Mouse (Mus musculus) heart, embryonic 10.5 days (tissue): Measurements from ENCODE around the gene Hipk2. TPM values are rescaled to one million over a fixed set of nuclear protein-coding genes. Genes with fewer than 3 reads are reported as not detected.
A peak's percentile ranks its signal among the peaks of the same experiment; 100 is the strongest.

Source experiments
- DNase-seq: peaks from one replicate; pipeline ENCODE4 v3.0.0-alpha.2; 2017; ENCODE audit warnings: low spot score
- H3K27ac ChIP-seq: fragments of 300-500 bp; sonication (generic); 2 replicates; pipeline ENCODE4 v1.5.1; 2016; ENCODE audit warnings: mild to moderate bottlenecking
- H3K27me3 ChIP-seq: fragments of 300-500 bp; sonication (generic); 2 replicates; pipeline ENCODE4 v1.6.1; 2016; ENCODE audit warnings: mild to moderate bottlenecking; ENCODE audit not compliant: poor library complexity, insufficient read depth, severe bottlenecking
- H3K36me3 ChIP-seq: fragments of 300-500 bp; sonication (generic); 2 replicates; pipeline ENCODE4 v1.6.1; 2016; ENCODE audit warnings: mild to moderate bottlenecking, moderate library complexity
- H3K4me1 ChIP-seq: fragments of 300-500 bp; sonication (generic); 2 replicates; pipeline ENCODE4 v1.6.1; 2016; ENCODE audit warnings: mild to moderate bottlenecking
- H3K4me3 ChIP-seq: fragments of 300-500 bp; sonication (generic); 2 replicates; pipeline ENCODE4 v1.5.1; 2016; ENCODE audit warnings: mild to moderate bottlenecking, moderate library complexity
- H3K9me3 ChIP-seq: fragments of 300-500 bp; sonication (generic); 2 replicates; pipeline ENCODE4 v1.6.1; 2016; ENCODE audit warnings: mild to moderate bottlenecking, moderate library complexity
- WGBS: fragments of 180-500 bp; shearing (Covaris S2); methylation state at CpG from one replicate; pipeline ENCODE4 v1.1.7; 2016; 5-methylcytosine and 5-hydroxymethylcytosine counted together
- polyA plus RNA-seq: library from polyadenylated mRNA; unstranded; fragments of >200 nt; fragmentation: Nextera tagmentation; extraction: Ambion mirVana; gene quantifications from 2 replicates; pipeline ENCODE4 v1.2.1, GENCODE M21; 2016

Hipk2 gene
- polyA plus RNA-seq, 1 experiment from 2014 or later = 20.1 TPM

DNA sequence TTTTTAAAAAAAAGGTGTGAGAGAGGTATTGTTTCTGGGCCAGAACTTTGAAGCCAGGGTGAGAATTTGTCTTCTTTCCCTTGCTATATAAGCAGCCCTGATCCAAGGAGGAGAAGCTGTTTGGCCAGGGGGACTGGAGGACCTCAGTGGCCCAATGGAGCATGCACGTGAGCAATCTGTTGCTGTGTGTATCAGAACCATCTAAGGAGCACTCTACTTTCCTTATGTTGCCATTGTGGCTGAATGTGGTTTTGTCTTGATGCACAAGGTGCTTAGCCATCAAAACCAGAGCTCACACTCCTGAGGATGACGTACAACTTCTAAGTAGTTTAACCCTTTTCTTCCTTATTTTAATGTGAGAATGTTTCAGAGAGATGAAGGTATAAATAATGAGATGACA, 41.2 kb downstream of the Hipk2 start:
- Histone ChIP-seq H3K4me1 (peaks cover 63% of the 10 kb centered on the region), H3K9me3 (no peaks in the 10 kb centered on the region), H3K27ac (peak overlapping the region; percentile 69), H3K36me3 (peaks cover 5% of the 10 kb centered on the region; the same call in 1 of the 2 replicates), H3K27me3 (no peaks in the 10 kb centered on the region), H3K4me3 (no peak overlapping the region)
- 65% methylated on average over 2 of the region's 2 CpGs for WGBS
- no peak for DNase-seq

DNA sequence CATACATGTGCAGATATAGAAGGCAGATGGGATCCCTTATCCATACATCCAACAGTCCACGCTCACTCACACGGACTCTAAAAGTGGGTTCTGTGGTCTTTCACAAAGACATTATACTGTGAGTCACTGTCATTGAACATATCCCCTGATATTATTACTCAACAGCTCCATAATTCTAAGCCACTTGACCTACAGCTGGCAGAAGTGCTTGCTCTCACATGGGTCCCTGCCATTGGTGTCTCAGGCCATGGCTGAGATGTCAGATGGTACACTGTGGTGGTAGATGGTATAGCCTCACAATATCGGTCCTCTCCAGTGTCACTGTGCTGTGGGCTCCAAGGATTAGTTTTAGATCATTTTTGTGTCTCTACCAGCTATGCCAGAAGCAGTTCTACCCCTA, 42.2 kb downstream of the Hipk2 start:
- peaks cover 5% of the 10 kb centered on the region; the same call in 1 of the 2 replicates for H3K36me3 ChIP-seq
- WGBS = 85% methylated on average over 3 of the region's 3 CpGs
- peak overlapping the region; percentile 30; the same call in 1 of the 2 replicates for H3K27ac ChIP-seq
- peaks cover 67% of the 10 kb centered on the region for H3K4me1 ChIP-seq
- DNase-seq = no peak
- no peaks in the 10 kb centered on the region for H3K9me3 ChIP-seq
- no peak overlapping the region for H3K4me3 ChIP-seq
- H3K27me3 ChIP-seq = no peaks in the 10 kb centered on the region

DNA sequence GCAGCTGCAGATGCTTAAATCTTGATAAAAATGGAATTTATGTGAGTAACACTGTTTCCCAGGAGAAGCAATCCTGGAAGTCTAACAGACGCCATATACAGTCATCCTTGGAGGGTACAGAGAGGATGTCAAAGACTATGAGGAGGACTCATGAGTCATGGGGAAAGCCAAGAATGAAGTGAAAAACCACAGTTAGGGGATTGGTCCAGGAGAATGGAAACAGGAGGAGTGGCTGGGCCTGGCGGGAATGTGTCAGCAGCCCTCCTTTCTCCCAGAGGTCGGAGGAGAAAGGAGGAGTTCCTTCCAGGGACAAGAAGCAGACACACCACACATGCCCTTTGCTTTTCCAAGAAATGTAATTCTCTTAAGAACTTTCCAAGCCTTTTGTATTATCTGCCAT, 46.5 kb downstream of the Hipk2 start:
- no peak for DNase-seq
- WGBS = 49% methylated on average over 3 of the region's 3 CpGs
- H3K36me3 ChIP-seq = no peaks in the 10 kb centered on the region
- no peaks in the 10 kb centered on the region for H3K9me3 ChIP-seq
- H3K4me3 ChIP-seq = no peak overlapping the region
- H3K27me3 ChIP-seq = no peaks in the 10 kb centered on the region
- peaks cover 53% of the 10 kb centered on the region for H3K4me1 ChIP-seq
- H3K27ac ChIP-seq = no peak overlapping the region

DNA sequence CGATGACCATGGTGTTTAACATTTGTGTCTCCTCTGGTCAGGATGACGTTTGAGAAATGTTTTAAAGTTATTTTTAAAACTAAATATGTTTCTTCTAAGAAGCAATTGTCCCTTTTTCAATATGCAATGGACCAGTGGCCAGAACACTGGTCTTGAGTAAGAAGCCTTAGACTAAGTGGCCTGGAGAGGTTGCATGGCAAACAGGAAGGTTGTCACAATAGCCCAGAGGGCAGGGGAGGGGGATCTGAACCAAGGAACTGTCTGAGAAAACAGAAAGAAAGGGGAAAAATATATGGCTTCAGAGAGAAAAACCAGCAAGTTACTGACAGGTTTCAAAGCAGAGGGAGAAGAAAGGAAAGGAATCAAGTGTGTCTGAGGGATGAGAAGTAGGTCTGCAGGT, 47.8 kb downstream of the Hipk2 start:
- peaks cover 53% of the 10 kb centered on the region for H3K4me1 ChIP-seq
- no peaks in the 10 kb centered on the region for H3K9me3 ChIP-seq
- H3K36me3 ChIP-seq = no peaks in the 10 kb centered on the region
- 88% methylated on average over 2 of the region's 2 CpGs for WGBS
- no peak overlapping the region for H3K4me3 ChIP-seq
- no peak for DNase-seq
- H3K27me3 ChIP-seq = no peaks in the 10 kb centered on the region
- H3K27ac ChIP-seq = no peak overlapping the region

DNA sequence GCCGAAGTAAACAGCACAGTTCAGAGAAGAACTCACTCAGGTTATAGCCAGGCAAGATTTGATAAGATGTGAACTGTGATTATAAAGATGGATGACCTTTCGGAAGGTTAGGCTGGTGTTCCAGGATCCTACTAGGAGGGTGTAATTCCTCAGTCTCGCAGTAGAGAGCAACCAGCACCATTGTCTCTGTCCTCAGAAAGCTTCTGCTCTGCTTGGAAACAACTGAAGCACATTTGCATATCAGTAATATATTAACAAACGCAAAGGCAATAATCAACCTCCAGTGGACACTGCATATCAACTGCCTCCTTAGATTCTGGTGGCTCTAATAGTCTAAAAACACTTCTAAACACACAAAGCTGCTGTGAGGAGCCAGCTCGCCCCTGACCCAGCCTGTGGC, 48.5 kb downstream of the Hipk2 start:
- 75% methylated on average over 5 of the region's 5 CpGs for WGBS
- H3K9me3 ChIP-seq = no peaks in the 10 kb centered on the region
- no peaks in the 10 kb centered on the region for H3K36me3 ChIP-seq
- H3K4me3 ChIP-seq = no peak overlapping the region
- DNase-seq = no peak
- no peak overlapping the region for H3K27ac ChIP-seq
- H3K27me3 ChIP-seq = no peaks in the 10 kb centered on the region
- peaks cover 48% of the 10 kb centered on the region for H3K4me1 ChIP-seq

DNA sequence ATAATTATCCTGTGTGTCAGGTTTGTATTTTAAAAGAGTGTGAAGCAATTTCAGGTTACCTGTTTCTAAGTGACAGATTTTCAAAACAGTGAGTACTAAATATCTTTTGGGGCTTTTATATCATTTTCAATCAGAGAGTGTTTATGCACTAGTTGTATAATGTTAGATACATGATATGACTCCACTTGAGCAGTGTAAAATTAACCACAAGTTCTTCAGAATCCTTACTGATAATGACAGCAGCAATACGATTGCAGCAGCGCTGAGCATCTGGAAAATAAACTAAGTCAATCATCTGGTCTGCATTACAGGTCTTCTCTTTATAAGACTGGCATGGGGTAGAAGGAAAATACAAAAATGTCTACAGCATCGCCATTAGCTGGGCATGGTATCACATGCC, 49.1 kb downstream of the Hipk2 start:
- H3K4me1 ChIP-seq = peaks cover 50% of the 10 kb centered on the region
- H3K4me3 ChIP-seq = no peak overlapping the region
- no peaks in the 10 kb centered on the region for H3K27me3 ChIP-seq
- DNase-seq = no peak
- no peak overlapping the region for H3K27ac ChIP-seq
- no peaks in the 10 kb centered on the region for H3K9me3 ChIP-seq
- 80% methylated on average over 3 of the region's 3 CpGs for WGBS
- H3K36me3 ChIP-seq = no peaks in the 10 kb centered on the region

DNA sequence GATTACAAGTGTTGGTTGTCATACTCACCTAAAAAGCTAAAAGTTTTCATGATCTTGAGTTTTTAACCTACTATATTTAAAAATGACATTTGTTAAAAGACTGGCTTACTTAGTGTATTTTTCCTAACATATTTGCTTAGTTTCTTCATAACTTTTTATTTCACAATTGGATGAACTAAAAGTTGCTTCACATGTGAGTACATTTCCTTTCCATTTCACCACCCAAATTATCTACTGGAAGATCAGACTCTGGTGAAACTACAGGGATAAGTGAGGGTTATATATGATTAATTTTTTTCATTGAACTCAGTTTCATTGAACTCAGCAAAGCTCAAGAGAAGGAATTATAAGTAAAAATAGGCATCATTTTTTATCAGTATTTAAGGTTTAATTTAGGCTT, 50.1 kb downstream of the Hipk2 start:
- Histone ChIP-seq H3K27ac (no peak overlapping the region), H3K36me3 (no peaks in the 10 kb centered on the region), H3K4me3 (no peak overlapping the region), H3K9me3 (no peaks in the 10 kb centered on the region), H3K27me3 (no peaks in the 10 kb centered on the region), H3K4me1 (peaks cover 50% of the 10 kb centered on the region)
- DNase-seq = no peak

DNA sequence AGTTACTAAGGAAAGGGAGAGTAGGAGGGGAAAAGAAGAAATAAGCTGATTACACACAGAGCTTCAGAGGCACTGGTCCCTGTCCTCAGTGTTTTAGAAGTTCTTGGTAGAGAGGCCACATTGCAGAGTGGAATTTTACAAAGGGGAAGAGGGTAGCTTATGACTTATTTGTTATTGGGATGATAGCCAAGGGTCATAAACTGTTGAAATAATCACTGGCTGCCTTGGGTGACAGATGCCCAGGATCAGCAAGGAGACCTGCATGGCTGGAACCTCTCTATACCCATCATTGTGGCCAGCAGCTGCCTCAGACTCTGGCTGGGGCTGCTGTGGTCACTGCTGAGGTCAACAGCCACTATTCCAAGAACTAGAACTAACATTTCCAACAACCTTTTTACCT, 52.1 kb downstream of the Hipk2 start:
- H3K36me3 ChIP-seq = peaks cover 7% of the 10 kb centered on the region

DNA sequence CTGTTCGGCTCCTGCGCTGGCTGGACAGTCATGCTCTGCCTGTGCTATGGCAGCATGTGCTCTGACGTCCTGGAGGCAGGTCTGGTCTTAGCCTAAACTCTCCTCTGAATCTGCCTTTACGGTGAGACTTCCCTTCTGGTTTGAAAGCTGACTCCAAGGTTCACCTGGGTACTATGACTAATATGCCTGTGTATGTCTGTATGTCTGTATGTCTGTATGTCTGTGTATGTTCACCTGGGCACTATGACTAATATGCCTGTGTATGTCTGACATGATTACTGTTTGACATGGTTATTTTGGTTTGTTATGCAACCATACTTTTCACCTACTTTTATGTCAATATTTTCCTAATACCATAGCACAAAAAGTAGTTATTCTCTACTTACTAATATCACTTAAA, 52.8 kb downstream of the Hipk2 start:
- 91% methylated on average over 4 of the region's 4 CpGs for WGBS
- Histone ChIP-seq H3K4me1 (peaks cover 30% of the 10 kb centered on the region), H3K27ac (no peak overlapping the region), H3K27me3 (no peaks in the 10 kb centered on the region), H3K36me3 (peaks cover 13% of the 10 kb centered on the region), H3K9me3 (no peaks in the 10 kb centered on the region), H3K4me3 (no peak overlapping the region)
- no peak for DNase-seq

More for the DNA sequence above, 52.1 kb downstream of the Hipk2 start:
- Histone ChIP-seq H3K4me3 (no peak overlapping the region), H3K9me3 (no peaks in the 10 kb centered on the region), H3K27ac (no peak overlapping the region), H3K4me1 (peaks cover 37% of the 10 kb centered on the region), H3K27me3 (no peaks in the 10 kb centered on the region)
- DNase-seq = no peak

DNA sequence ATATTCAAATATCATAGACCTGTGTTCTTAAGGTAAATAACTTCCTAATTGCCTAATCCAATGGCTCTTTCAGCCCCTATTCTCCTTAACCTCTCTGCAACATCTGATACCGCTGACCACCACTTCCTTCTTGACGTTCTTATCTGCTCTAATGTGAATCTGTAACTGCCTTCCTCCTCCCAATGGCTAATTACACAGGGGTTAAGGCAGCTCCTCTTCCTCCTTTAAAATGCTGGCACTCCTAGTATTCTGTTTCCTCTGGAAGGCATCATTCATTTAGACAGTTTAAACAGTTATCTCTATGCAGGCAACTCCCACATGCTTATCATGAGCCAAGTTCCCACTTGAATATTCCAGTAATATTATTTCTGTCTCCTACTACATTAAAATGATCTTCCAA, 54.3 kb downstream of the Hipk2 start:
- 47% methylated on average over 2 of the region's 2 CpGs for WGBS

DNA sequence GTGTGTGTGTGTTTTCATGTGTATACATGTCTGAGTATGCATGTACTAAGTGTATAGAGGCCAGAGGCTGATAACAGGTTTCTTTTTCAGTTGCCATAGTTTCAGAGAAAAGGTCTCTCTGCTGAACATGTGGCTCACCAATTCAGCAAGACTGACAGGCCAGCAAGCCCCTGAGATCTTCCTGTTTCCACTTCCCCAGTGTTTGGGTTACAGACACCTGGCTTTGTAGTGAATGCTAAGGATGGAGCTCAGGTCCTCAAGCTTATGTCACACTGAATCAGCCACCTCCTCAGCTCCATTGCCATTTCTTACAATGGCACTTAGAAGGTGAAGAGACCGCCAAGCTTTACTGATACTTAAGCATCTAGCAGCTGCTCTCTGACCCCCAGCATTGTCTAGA, 55.1 kb downstream of the Hipk2 start:
- Histone ChIP-seq H3K9me3 (no peaks in the 10 kb centered on the region), H3K27ac (no peak overlapping the region), H3K4me1 (peaks cover 28% of the 10 kb centered on the region), H3K36me3 (peaks cover 32% of the 10 kb centered on the region), H3K4me3 (no peak overlapping the region), H3K27me3 (no peaks in the 10 kb centered on the region)
- WGBS = 97% methylated on average over 1 of the region's 1 CpGs
- DNase-seq = no peak

More for the DNA sequence above, 54.3 kb downstream of the Hipk2 start:
- DNase-seq = no peak
- H3K36me3 ChIP-seq = peaks cover 28% of the 10 kb centered on the region
- H3K4me3 ChIP-seq = no peak overlapping the region
- no peak overlapping the region for H3K27ac ChIP-seq
- H3K27me3 ChIP-seq = no peaks in the 10 kb centered on the region
- no peaks in the 10 kb centered on the region for H3K9me3 ChIP-seq
- peaks cover 20% of the 10 kb centered on the region; the same call in 1 of the 2 replicates for H3K4me1 ChIP-seq

DNA sequence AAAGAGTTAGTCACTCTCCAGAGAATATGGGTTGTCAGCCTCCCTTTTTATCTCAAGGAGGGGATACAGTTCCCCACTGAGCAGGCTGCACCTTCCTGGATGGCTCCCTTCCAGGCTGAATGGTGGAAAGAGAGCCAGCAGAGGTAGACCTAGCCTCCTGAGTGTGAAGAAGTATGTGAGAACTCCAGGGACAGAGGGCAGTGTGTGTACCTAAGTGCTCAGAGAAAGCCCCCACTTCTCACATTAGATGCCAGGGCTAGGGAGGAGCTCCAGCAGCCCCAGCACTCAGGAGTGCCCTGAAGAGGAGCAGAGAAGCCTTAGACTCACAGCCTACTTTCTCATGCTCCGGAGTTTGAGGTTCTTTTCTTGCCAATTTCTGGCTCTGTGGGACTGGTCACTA, 59.7 kb downstream of the Hipk2 start:
- 94% methylated on average over 1 of the region's 1 CpGs for WGBS
- Histone ChIP-seq H3K36me3 (peaks cover 38% of the 10 kb centered on the region), H3K4me1 (peaks cover 32% of the 10 kb centered on the region), H3K4me3 (no peak overlapping the region), H3K27ac (no peak overlapping the region), H3K9me3 (no peaks in the 10 kb centered on the region), H3K27me3 (no peaks in the 10 kb centered on the region)
- DNase-seq = no peak

DNA sequence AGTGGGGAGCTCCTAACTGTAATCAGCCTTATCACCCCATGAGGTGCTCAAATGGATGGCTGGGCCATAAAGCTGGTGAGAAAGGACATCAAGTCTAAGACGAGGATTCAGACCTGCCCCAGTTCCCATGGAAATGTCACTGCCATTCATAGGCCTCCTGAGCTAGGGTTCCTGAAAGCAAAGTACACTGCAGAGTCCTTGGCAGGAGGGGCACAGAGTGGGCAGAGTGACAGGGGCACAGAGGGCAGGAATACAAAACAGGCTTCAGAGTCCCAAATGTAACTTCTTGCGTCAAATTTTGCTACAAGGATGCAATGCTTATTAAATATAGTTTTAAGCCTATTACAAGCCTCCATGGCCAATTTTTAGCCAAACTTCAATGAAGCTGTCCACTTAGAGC, 60.4 kb downstream of the Hipk2 start:
- no peak for DNase-seq
- H3K36me3 ChIP-seq = peaks cover 38% of the 10 kb centered on the region
- no peak overlapping the region for H3K4me3 ChIP-seq
- H3K9me3 ChIP-seq = no peaks in the 10 kb centered on the region
- WGBS = 61% methylated on average over 2 of the region's 2 CpGs
- H3K27me3 ChIP-seq = no peaks in the 10 kb centered on the region
- H3K4me1 ChIP-seq = peaks cover 39% of the 10 kb centered on the region
- no peak overlapping the region for H3K27ac ChIP-seq

DNA sequence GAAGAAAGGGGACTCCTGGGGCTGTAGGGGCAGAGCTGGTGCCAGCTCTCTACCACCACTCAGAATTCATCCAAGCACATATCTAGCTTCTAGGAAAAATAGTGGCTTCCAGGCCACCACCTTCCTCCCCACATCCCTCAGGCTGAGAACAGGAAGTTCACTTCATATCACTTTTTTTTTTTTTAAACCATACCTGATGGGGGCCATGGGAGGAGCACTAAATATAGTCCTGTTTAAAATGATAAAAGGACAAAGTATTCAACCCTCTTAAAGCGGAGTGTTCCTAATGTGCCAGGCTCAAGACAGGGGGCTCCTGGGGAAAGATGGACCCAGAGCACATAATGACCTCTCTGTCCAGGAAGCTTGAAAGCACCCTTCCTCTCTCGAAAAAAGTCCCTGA, 61.3 kb downstream of the Hipk2 start:
- no peak for DNase-seq
- H3K4me1 ChIP-seq = peaks cover 48% of the 10 kb centered on the region

More for the DNA sequence above, 61.3 kb downstream of the Hipk2 start:
- no peak overlapping the region for H3K4me3 ChIP-seq
- H3K27me3 ChIP-seq = no peaks in the 10 kb centered on the region
- H3K36me3 ChIP-seq = peaks cover 38% of the 10 kb centered on the region
- no peak overlapping the region for H3K27ac ChIP-seq
- WGBS = 73% methylated on average over 2 of the region's 2 CpGs
- no peaks in the 10 kb centered on the region for H3K9me3 ChIP-seq
